Mouse (Mus musculus) heart, postnatal 0 days (tissue): ENCODE measurements around the gene Fam49a. TPM values are rescaled to one million over a fixed set of nuclear protein-coding genes. Genes with fewer than 3 reads are reported as not detected.
"Not testable (repeated sequence)": the region's sequence is repeated elsewhere in the genome, so short reads cannot be mapped to it uniquely, and the experiment has no call there.

ENCODE experiments used
- ATAC-seq: fragments of 200-750 bp; cut with Nextera tagmentation; 2 replicates; pipeline ENCODE4 v1.8.0; 2017; ENCODE audit warnings: low read depth, moderate number of reproducible peaks, moderate library complexity; ENCODE audit not compliant: insufficient read depth
- DNase-seq: peaks from one replicate; pipeline ENCODE4 v3.0.0-alpha.2; 2016; ENCODE audit warnings: low spot score
- H3K27ac ChIP-seq: fragments of 300-500 bp; sonication (generic); 2 replicates; pipeline ENCODE4 v1.5.1; 2014; ENCODE audit warnings: low read depth, mild to moderate bottlenecking
- H3K27me3 ChIP-seq: fragments of 300-500 bp; sonication (generic); 2 replicates; pipeline ENCODE4 v1.6.1; 2014; ENCODE audit warnings: low read length, mixed read lengths; ENCODE audit not compliant: control insufficient read depth, insufficient read depth
- H3K36me3 ChIP-seq: fragments of 300-500 bp; sonication (generic); replicated peaks from 2 replicates; pipeline ENCODE4 v1.6.1; 2014; ENCODE audit warnings: low read length, mixed read lengths; ENCODE audit not compliant: control insufficient read depth, insufficient read depth
- H3K4me1 ChIP-seq: fragments of 300-500 bp; sonication (generic); 2 replicates; pipeline ENCODE4 v1.6.1; 2014; ENCODE audit warnings: antibody characterized with exemption; ENCODE audit not compliant: control insufficient read depth, insufficient read depth
- H3K4me2 ChIP-seq: fragments of 300-500 bp; sonication (generic); 2 replicates; pipeline ENCODE4 v1.6.1; 2014; ENCODE audit warnings: low read depth, mild to moderate bottlenecking, low read length, moderate library complexity
- H3K4me3 ChIP-seq: fragments of 300-500 bp; sonication (generic); 2 replicates; pipeline ENCODE4 v1.5.1; 2014; ENCODE audit warnings: low read depth, low read length
- H3K9ac ChIP-seq: fragments of 300-500 bp; sonication (generic); replicated peaks from 2 replicates; pipeline ENCODE4 v1.6.1; 2014; ENCODE audit warnings: low read depth, low read length, mixed read lengths
- H3K9me3 ChIP-seq: fragments of 300-500 bp; sonication (generic); replicated peaks from 2 replicates; pipeline ENCODE4 v1.6.1; 2016; ENCODE audit warnings: low read length; ENCODE audit not compliant: control insufficient read depth
- CTCF ChIP-seq: IDR thresholded peaks from 2 replicates; pipeline ENCODE4 v1.5.1; 2016; ENCODE audit warnings: antibody characterized with exemption, control low read depth, low read depth
- EP300 ChIP-seq: IDR thresholded peaks from 2 replicates; pipeline ENCODE4 v1.6.1; 2016; ENCODE audit warnings: antibody characterized with exemption, low read depth
- WGBS: fragments of 180-500 bp; shearing (Covaris S2); extraction: QIAGEN DNeasy Blood & Tissue Kit; methylation state at CpG from one replicate; pipeline ENCODE4 v1.1.7; 2014; 5-methylcytosine and 5-hydroxymethylcytosine counted together
- polyA plus RNA-seq: library from polyadenylated mRNA; unstranded; fragments of >200 nt; fragmentation: Nextera tagmentation; extraction: Ambion mirVana; gene quantifications from 2 replicates; pipeline ENCODE4 v1.2.1, GENCODE M21; 2015
- total RNA-seq: library from RNA; depleted of rRNA; stranded (reverse); fragments of >200 nt; gene quantifications from 2 replicates; pipeline ENCODE4 v1.2.3, GENCODE M21; 2014; ENCODE audit warnings: low replicate concordance

Fam49a gene
- total and polyA plus RNA-seq, 2 experiments from 2014 or later = 12.4 to 16.5 TPM

- Histone ChIP-seq H3K4me1 (no peaks in the 10 kb centered on the region), H3K9me3 (no peaks in the 10 kb centered on the region), H3K4me3 (no peak overlapping the region), H3K27me3 (no peaks in the 10 kb centered on the region), H3K9ac (no peak overlapping the region), H3K4me2 (no peak overlapping the region), H3K36me3 (no peaks in the 10 kb centered on the region), H3K27ac (no peak overlapping the region)
- 48% methylated on average over 3 of the region's 3 CpGs for WGBS
- no peak for TF ChIP-seq EP300
- TF ChIP-seq CTCF = no peak
- ATAC-seq (no peak), DNase-seq (no peak)
Measured at GRCm38 (mm10) chr12:12239502-12239901, 22.4 kb upstream of the Fam49a start.

GRCm38 (mm10) chr12:12243148-12243547 lies 18.8 kb upstream of the Fam49a start:
- 86% methylated on average over 3 of the region's 3 CpGs for WGBS
- Histone ChIP-seq H3K27ac (no peak overlapping the region), H3K9me3 (no peaks in the 10 kb centered on the region), H3K36me3 (no peaks in the 10 kb centered on the region), H3K9ac (no peak overlapping the region), H3K27me3 (no peaks in the 10 kb centered on the region), H3K4me1 (no peaks in the 10 kb centered on the region), H3K4me3 (no peak overlapping the region), H3K4me2 (no peak overlapping the region)
- TF ChIP-seq EP300 = no peak
- no peak for TF ChIP-seq CTCF
- DNase-seq = no peak
- no peak for ATAC-seq

- not testable (repeated sequence) for H3K27ac ChIP-seq, H3K4me1 ChIP-seq, ATAC-seq, H3K9ac ChIP-seq, H3K4me2 ChIP-seq, H3K36me3 ChIP-seq, H3K27me3 ChIP-seq, DNase-seq, H3K9me3 ChIP-seq, H3K4me3 ChIP-seq
- WGBS = 89% methylated on average over 4 of the region's 4 CpGs
Measured at GRCm38 (mm10) chr12:12247023-12247422, 14.9 kb upstream of the Fam49a start.

- Histone ChIP-seq H3K27ac (no peak overlapping the region), H3K9me3 (no peaks in the 10 kb centered on the region), H3K4me3 (no peak overlapping the region), H3K9ac (no peak overlapping the region), H3K4me1 (peaks cover 10% of the 10 kb centered on the region; the same call in 1 of the 2 replicates), H3K27me3 (no peaks in the 10 kb centered on the region), H3K36me3 (no peaks in the 10 kb centered on the region), H3K4me2 (no peak overlapping the region)
- ATAC-seq (no peak), DNase-seq (no peak)
- no peak for TF ChIP-seq EP300
- TF ChIP-seq CTCF = no peak
- 39% methylated on average over 2 of the region's 2 CpGs for WGBS
Measured at GRCm38 (mm10) chr12:12249521-12249920, 12.4 kb upstream of the Fam49a start.

- ATAC-seq (no peak), DNase-seq (no peak)
- Histone ChIP-seq H3K9me3 (no peaks in the 10 kb centered on the region), H3K4me1 (peaks cover 14% of the 10 kb centered on the region), H3K9ac (no peak overlapping the region), H3K27me3 (no peaks in the 10 kb centered on the region), H3K27ac (no peak overlapping the region), H3K36me3 (no peaks in the 10 kb centered on the region), H3K4me2 (no peak overlapping the region), H3K4me3 (no peak overlapping the region)
- TF ChIP-seq EP300 (no peak), CTCF (no peak)
- WGBS = 40% methylated on average over 5 of the region's 5 CpGs
Measured at GRCm38 (mm10) chr12:12253526-12253925, 8.4 kb upstream of the Fam49a start.

GRCm38 (mm10) chr12:12254139-12254538 lies 7.8 kb upstream of the Fam49a start:
- no peak for DNase-seq
- no peak overlapping the region for H3K4me2 ChIP-seq
- TF ChIP-seq CTCF (no peak), EP300 (no peak)

More at GRCm38 (mm10) chr12:12254139-12254538, 7.8 kb upstream of the Fam49a start:
- H3K4me3 ChIP-seq = no peak overlapping the region
- H3K4me1 ChIP-seq = peaks cover 14% of the 10 kb centered on the region
- no peaks in the 10 kb centered on the region for H3K9me3 ChIP-seq
- no peak; the same call in 1 of the 2 replicates for ATAC-seq
- H3K36me3 ChIP-seq = no peaks in the 10 kb centered on the region
- no peak overlapping the region for H3K9ac ChIP-seq
- 74% methylated on average over 4 of the region's 4 CpGs for WGBS
- no peak overlapping the region for H3K27ac ChIP-seq
- no peaks in the 10 kb centered on the region for H3K27me3 ChIP-seq
